Mouse (Mus musculus): ENCODE results near the gene Hagh.

Hagh gene

GRCm38 (mm10) chr17:24839842-24840241 lies at the start of gene Hagh:
TSS of gene Hagh (plus strand) at chr17:24840143.
- no peak for DNase-seq (ENCODE audit: low spot score in 2 of 2)

GRCm38 (mm10) chr17:24792190-24792589 lies 47.8 kb upstream of the Hagh start:
- DNase-seq (ENCODE audit: low spot score in 2 of 2) = no peak

GRCm38 (mm10) chr17:24794791-24795190 lies 45.2 kb upstream of the Hagh start:
- no peak for DNase-seq (ENCODE audit: low spot score in 2 of 2)

- DNase-seq (ENCODE audit: low spot score in 2 of 2) = no peak
Measured at GRCm38 (mm10) chr17:24796969-24797368, 43.0 kb upstream of the Hagh start.

- no peak for DNase-seq (ENCODE audit: low spot score in 2 of 2)
Measured at GRCm38 (mm10) chr17:24798229-24798628, 41.7 kb upstream of the Hagh start.

- no peak for DNase-seq (ENCODE audit: low spot score in 2 of 2)
Measured at GRCm38 (mm10) chr17:24799476-24799875, 40.5 kb upstream of the Hagh start.

- no peak for DNase-seq (ENCODE audit: low spot score in 2 of 2)
Measured at GRCm38 (mm10) chr17:24800524-24800923, 39.4 kb upstream of the Hagh start.

GRCm38 (mm10) chr17:24803952-24804951 lies 35.7 kb upstream of the Hagh start, which contains the start of gene Meiob:
TSS of gene Meiob (plus strand) at chr17:24804289.
- no peak for DNase-seq (ENCODE audit: low spot score in 2 of 2)

GRCm38 (mm10) chr17:24811211-24811610 lies 28.7 kb upstream of the Hagh start:
- DNase-seq (ENCODE audit: low spot score in 2 of 2) = no peak

GRCm38 (mm10) chr17:24812215-24812614 lies 27.7 kb upstream of the Hagh start:
- no peak for DNase-seq (ENCODE audit: low spot score in 2 of 2)

- DNase-seq (ENCODE audit: low spot score in 2 of 2) = no peak
Measured at GRCm38 (mm10) chr17:24815256-24815655, 24.7 kb upstream of the Hagh start.

- no peak for DNase-seq (ENCODE audit: low spot score in 2 of 2)
Measured at GRCm38 (mm10) chr17:24817503-24817902, 22.4 kb upstream of the Hagh start.

- no peak for DNase-seq (ENCODE audit: low spot score in 2 of 2)
Measured at GRCm38 (mm10) chr17:24818172-24818571, 21.8 kb upstream of the Hagh start.

- DNase-seq (ENCODE audit: low spot score in 2 of 2) = no peak
Measured at GRCm38 (mm10) chr17:24819469-24819868, 20.5 kb upstream of the Hagh start.

- no peak for DNase-seq (ENCODE audit: low spot score in 2 of 2)
Measured at GRCm38 (mm10) chr17:24821351-24822280, 18.3 kb upstream of the Hagh start.

GRCm38 (mm10) chr17:24840341-24840740 lies 398 bp downstream of the Hagh start:
- DNase-seq (ENCODE audit: low spot score in 2 of 2) = no peak

GRCm38 (mm10) chr17:24841133-24841532 lies 1.2 kb downstream of the Hagh start:
- no peak for DNase-seq (ENCODE audit: low spot score in 2 of 2)

- DNase-seq (ENCODE audit: low spot score in 2 of 2) = no peak
Measured at GRCm38 (mm10) chr17:24842631-24843030, 2.7 kb downstream of the Hagh start.

- no peak for DNase-seq (ENCODE audit: low spot score in 2 of 2)
Measured at GRCm38 (mm10) chr17:24844525-24844924, 4.6 kb downstream of the Hagh start.

GRCm38 (mm10) chr17:24847386-24847785 lies 7.4 kb downstream of the Hagh start:
- no peak for DNase-seq (ENCODE audit: low spot score in 2 of 2)

GRCm38 (mm10) chr17:24848600-24849031 lies 8.7 kb downstream of the Hagh start:
- no peak for DNase-seq (ENCODE audit: low spot score in 2 of 2)

- no peak for DNase-seq (ENCODE audit: low spot score in 2 of 2)
Measured at GRCm38 (mm10) chr17:24849733-24850064, 9.8 kb downstream of the Hagh start.

Measured in right cerebral cortex, postnatal 36 days (tissue).